Mouse (Mus musculus) naive thymus-derived CD4-positive, alpha-beta T cell, adult 5 months (primary cell): Measurements from ENCODE around the gene Mgat4a. TPM values are rescaled to one million over a fixed set of nuclear protein-coding genes. Genes with fewer than 3 reads are reported as not detected.

Experiments used
- polyA plus RNA-seq: library from polyadenylated mRNA; unstranded; fragments of 100-300 nt; shearing (Covaris generic); gene quantifications from one replicate; pipeline ENCODE4 v1.2.1, GENCODE M21; 2017

The Mgat4a gene
- 21.6 TPM for polyA plus RNA-seq

DNA sequence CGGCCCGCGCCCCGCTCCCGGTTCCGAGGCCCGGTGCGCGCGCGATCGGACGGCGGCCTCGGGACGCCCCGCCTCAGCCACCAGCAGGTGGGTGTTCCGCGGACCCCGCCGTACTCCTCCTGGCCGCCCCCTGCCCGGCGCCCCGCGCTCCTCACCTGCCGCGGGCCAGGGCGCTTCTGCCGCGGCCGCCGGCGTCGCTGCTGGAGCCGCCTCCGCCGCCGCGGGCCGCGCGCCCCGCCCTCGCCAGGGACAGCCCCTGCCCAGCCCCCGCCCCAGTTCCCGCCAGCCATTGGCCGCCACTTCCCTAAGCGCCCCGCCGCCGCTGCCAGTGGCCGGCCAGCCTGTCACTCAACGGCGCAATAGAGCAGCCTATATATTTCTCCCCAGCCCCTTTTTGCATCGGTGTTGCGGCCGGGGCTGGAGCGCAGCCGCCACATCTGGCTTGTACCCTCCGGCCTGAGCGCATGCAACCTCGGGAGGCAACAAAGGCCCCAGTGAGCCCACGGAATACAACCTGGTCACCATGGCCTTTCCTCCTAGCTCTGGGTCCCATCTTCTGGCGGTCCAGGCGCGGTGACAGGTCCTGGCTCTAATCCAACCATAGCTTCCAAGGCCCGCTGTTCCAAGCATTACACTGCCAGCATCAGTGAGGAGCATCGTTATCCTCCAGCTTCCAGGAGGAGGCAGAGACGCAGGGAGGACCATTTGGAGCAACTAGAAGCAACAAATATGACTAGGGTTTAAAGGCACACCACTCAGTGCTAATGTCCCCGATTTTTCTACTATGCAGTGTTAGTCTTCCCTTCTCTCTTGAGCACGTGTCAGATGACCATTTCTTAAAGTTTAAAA is at the start of gene Mgat4a:
TSS of gene Mgat4a (minus strand) at position 207 of the 849 bp plus-strand sequence.

DNA sequence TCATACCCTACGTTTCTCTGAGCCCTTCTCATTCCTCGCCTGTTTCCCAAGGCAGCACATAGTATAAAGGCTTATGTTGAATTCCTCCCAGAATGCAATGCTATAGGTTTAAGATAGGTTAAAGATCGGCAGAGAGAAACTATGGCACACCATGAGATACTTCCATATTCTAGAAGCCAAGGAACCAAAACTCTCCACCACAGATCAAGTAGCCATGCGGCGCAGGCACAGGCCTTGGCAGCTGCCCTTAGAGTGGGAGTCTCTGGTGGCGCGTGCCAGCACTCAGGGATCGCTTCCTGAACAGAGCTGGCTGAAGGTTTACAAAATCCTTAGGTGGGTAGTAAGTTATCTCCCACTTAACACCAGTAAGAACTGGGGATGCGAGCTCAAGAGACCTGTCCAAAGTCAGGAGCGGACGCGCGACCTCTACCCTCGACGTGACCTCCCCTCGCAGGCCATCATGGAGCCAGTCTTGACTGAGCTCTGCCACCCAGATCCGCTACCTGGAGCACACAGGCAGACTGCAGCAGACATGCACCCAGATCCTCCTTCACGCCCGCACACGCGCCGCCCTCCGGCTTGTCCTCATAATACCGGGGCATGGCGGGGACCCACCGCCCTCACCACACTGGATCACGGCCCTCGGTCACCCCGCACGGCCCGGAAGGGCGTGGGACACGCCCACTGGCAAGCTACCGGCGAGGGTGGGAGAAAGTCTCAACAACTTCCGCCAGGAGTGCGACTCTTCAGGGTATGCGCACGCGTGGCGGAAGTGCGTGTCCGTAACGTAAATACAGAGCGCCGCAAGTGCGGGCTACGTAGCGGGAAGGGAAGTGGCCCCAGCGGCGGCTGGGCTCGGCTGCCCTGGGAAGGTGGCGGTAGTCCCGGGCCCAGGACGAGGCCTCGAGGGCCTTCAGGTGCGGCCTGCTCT is 111.2 kb downstream of the Mgat4a start, which contains the start of the genes Coa5 and Unc50:
TSS of gene Coa5 (minus strand) at position 738 of the 931 bp plus-strand sequence.
TSS of gene Unc50 (plus strand) at position 774 of the 931 bp plus-strand sequence.

Other genes with a start within 250 kb of the Mgat4a start
- 22.2 TPM for gene Inpp4a, start 241.2 kb downstream of the Mgat4a start, polyA plus RNA-seq
- 57.4 TPM for gene Coa5, start 110.9 kb downstream of the Mgat4a start, polyA plus RNA-seq
- gene Unc50, start 110.9 kb downstream of the Mgat4a start, polyA plus RNA-seq: 97.3 TPM
- gene 2010300C02Rik, start 179.1 kb upstream of the Mgat4a start, polyA plus RNA-seq: 0.87 TPM